Mouse (Mus musculus): ENCODE results near the gene Mogs. TPM values are rescaled to one million over a fixed set of nuclear protein-coding genes. Genes with fewer than 3 reads are reported as not detected.
A peak's percentile ranks its signal among the peaks of the same experiment; 100 is the strongest.

Gene Mogs
- polyA plus RNA-seq, 1 experiment from 2014 or later: 22.1 TPM

DNA sequence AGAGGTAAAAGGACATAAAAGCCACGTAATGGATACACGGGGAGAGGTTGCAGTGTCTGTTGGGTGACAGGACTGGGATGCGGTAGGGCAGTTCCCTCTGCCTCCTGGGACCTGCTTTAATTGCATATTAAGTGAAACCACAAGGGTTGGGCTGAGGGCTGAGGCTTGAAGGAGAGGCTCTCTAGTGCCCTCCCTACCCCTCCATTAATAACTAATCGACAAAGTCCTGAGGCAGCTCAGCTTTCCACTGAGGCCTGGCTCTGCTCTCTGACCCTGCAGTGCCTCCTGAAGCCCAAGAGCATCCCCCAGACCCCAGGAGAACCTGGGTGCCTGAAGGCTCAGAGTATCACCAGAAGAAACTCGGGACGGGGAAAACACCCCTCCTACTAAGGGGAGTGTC is 30.8 kb upstream of the Mogs start:
- ATAC-seq (replicated peaks; ENCODE audit: insufficient number of reproducible peaks, low FRiP score, low TSS enrichment, low read depth) (0 out of 2 replicates have a peak, but pooled peaks have one; percentile 5), DNase-seq (ENCODE audit: low spot score) (no peak)
- Histone ChIP-seq H3K4me2 (ENCODE audit: low read depth, low read length) (no peak overlapping the region), H3K4me1 (ENCODE audit: control insufficient read depth, insufficient read depth, low read length) (peaks cover 8% of the 10 kb centered on the region), H3K9ac (replicated peaks; ENCODE audit: low read length) (no peak overlapping the region), H3K4me3 (ENCODE audit: low read depth, low read length) (no peak overlapping the region), H3K36me3 (replicated peaks; ENCODE audit: control insufficient read depth, insufficient read depth, low read depth, low read length) (no peaks in the 10 kb centered on the region), H3K9me3 (replicated peaks; ENCODE audit: control insufficient read depth, low read length) (no peaks in the 10 kb centered on the region), H3K27me3 (ENCODE audit: control insufficient read depth, insufficient read depth, low read length) (peaks cover 62% of the 10 kb centered on the region), H3K27ac (replicated peaks; ENCODE audit: low read depth, low read length) (no peak overlapping the region)
- WGBS: 4% methylated on average over 6 of the region's 6 CpGs

DNA sequence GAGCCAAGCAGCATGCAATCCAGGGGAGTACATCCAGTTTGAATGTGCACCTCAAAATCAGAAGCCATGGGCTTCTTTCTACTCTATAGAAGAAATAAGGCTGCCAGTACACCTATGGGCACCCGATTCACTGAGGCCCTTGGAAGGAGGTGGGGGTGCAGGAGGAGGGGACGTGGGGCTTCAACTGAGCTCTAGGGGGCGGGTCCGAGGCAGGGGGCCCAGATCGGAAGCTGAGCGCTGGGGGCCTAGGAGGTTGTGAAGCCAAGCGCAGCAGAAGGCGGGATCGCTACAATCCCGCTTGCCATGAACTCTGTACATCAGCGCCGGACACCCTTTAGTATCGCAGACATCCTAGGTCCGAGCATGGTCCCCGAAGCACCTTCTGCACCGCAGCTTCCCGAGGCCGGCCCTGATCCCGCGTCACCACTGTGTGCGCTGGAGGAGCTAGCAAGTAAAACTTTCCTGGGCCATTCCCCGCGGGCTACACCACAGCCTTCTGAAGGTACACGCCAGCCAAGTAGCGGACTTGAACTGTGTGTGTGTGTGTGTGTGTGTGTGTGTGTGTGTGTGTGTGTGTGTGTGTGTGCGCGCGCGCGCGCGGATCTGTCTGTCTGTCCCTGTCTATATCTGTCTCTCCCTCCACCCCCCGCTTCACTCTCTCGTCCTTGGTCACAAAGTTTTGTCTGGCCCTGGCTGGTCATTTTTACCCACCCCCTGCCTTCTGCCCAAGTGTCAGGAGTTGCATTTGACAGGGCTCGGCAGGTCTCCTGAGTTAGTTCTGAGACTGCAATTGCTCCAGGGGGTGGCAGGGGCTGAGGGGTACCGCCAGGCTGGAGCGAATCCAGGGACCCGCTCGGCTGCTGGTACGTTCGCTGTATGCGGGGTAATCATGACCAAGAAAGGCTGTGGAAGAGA is 28.9 kb upstream of the Mogs start, which contains the start of gene Lbx2:
Lbx2 (plus strand) TSS at position 247 of the 915 bp plus-strand sequence.
- peak within 1 kb of the TSS; percentile 4 for H3K9ac ChIP-seq (replicated peaks; ENCODE audit: low read length)
- no peak for DNase-seq (ENCODE audit: low spot score)
- no peak within 1 kb of the TSS for H3K27ac ChIP-seq (replicated peaks; ENCODE audit: low read depth, low read length)
- peak within 1 kb of the TSS; percentile 33 for H3K4me2 ChIP-seq (ENCODE audit: low read depth, low read length)
- peaks cover 8% of the 10 kb centered on the region for H3K4me1 ChIP-seq (ENCODE audit: control insufficient read depth, insufficient read depth, low read length)
- ATAC-seq (replicated peaks; ENCODE audit: insufficient number of reproducible peaks, low FRiP score, low TSS enrichment, low read depth): no peak
- peak within 1 kb of the TSS; percentile 6; the same call in 1 of the 2 replicates for H3K4me3 ChIP-seq (ENCODE audit: low read depth, low read length)
- H3K9me3 ChIP-seq (replicated peaks; ENCODE audit: control insufficient read depth, low read length): no peaks in the 10 kb centered on the region
- 4% methylated on average over 40 of the region's 42 CpGs for WGBS
- H3K36me3 ChIP-seq (replicated peaks; ENCODE audit: control insufficient read depth, insufficient read depth, low read depth, low read length): no peaks in the 10 kb centered on the region
- H3K27me3 ChIP-seq (ENCODE audit: control insufficient read depth, insufficient read depth, low read length): peaks cover 72% of the 10 kb centered on the region

GRCm38 (mm10) chr6:83087205-83087925 is 27.9 kb upstream of the Mogs start:
- no peak for DNase-seq (ENCODE audit: low spot score)
- no peaks in the 10 kb centered on the region for H3K36me3 ChIP-seq (replicated peaks; ENCODE audit: control insufficient read depth, insufficient read depth, low read depth, low read length)
- H3K9me3 ChIP-seq (replicated peaks; ENCODE audit: control insufficient read depth, low read length): no peaks in the 10 kb centered on the region
- ATAC-seq (replicated peaks; ENCODE audit: insufficient number of reproducible peaks, low FRiP score, low TSS enrichment, low read depth): no peak
- peaks cover 71% of the 10 kb centered on the region for H3K27me3 ChIP-seq (ENCODE audit: control insufficient read depth, insufficient read depth, low read length)
- WGBS: 1% methylated on average over 47 of the region's 47 CpGs
- H3K4me1 ChIP-seq (ENCODE audit: control insufficient read depth, insufficient read depth, low read length): peaks cover 8% of the 10 kb centered on the region
- H3K9ac ChIP-seq (replicated peaks; ENCODE audit: low read length): no peak overlapping the region; the same call in 1 of the 2 replicates
- no peak overlapping the region for H3K27ac ChIP-seq (replicated peaks; ENCODE audit: low read depth, low read length)
- peak overlapping the region; percentile 21 for H3K4me3 ChIP-seq (ENCODE audit: low read depth, low read length)
- H3K4me2 ChIP-seq (ENCODE audit: low read depth, low read length): peak overlapping the region; percentile 27

DNA sequence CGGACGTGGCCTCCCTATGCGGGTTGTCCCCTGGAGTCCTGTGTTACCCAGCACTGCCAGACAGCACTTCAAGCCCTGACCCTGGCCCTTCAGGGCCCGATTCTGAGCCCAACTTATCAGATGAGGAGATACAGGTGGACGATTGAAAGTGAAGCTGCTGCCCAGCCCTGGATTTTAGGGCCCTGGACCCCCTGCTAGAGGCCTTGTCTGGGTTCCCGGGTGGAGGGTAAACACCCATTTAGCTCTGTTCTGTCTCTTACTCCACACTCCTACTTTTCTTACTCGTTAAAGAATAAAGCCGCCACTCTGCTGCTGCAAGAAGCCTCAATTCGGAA is 27.4 kb upstream of the Mogs start:
- H3K4me3 ChIP-seq (ENCODE audit: low read depth, low read length): no peak overlapping the region
- no peak for DNase-seq (ENCODE audit: low spot score)
- 6% methylated on average over 9 of the region's 9 CpGs for WGBS
- peak overlapping the region; percentile 27 for H3K4me2 ChIP-seq (ENCODE audit: low read depth, low read length)
- H3K4me1 ChIP-seq (ENCODE audit: control insufficient read depth, insufficient read depth, low read length): peaks cover 8% of the 10 kb centered on the region
- H3K27ac ChIP-seq (replicated peaks; ENCODE audit: low read depth, low read length): no peak overlapping the region
- H3K9ac ChIP-seq (replicated peaks; ENCODE audit: low read length): no peak overlapping the region; the same call in 1 of the 2 replicates
- no peaks in the 10 kb centered on the region for H3K9me3 ChIP-seq (replicated peaks; ENCODE audit: control insufficient read depth, low read length)
- no peaks in the 10 kb centered on the region for H3K36me3 ChIP-seq (replicated peaks; ENCODE audit: control insufficient read depth, insufficient read depth, low read depth, low read length)
- ATAC-seq (replicated peaks; ENCODE audit: insufficient number of reproducible peaks, low FRiP score, low TSS enrichment, low read depth): no peak
- peaks cover 67% of the 10 kb centered on the region for H3K27me3 ChIP-seq (ENCODE audit: control insufficient read depth, insufficient read depth, low read length)

- no peak overlapping the region for H3K27ac ChIP-seq (replicated peaks; ENCODE audit: low read depth, low read length)
- ATAC-seq (replicated peaks; ENCODE audit: insufficient number of reproducible peaks, low FRiP score, low TSS enrichment, low read depth): no peak
- DNase-seq (ENCODE audit: low spot score): no peak
- no peaks in the 10 kb centered on the region for H3K36me3 ChIP-seq (replicated peaks; ENCODE audit: control insufficient read depth, insufficient read depth, low read depth, low read length)
- no peaks in the 10 kb centered on the region for H3K4me1 ChIP-seq (ENCODE audit: control insufficient read depth, insufficient read depth, low read length)
- no peak overlapping the region for H3K9ac ChIP-seq (replicated peaks; ENCODE audit: low read length)
- H3K4me3 ChIP-seq (ENCODE audit: low read depth, low read length): no peak overlapping the region
- no peaks in the 10 kb centered on the region for H3K9me3 ChIP-seq (replicated peaks; ENCODE audit: control insufficient read depth, low read length)
- 33% methylated on average over 6 of the region's 6 CpGs for WGBS
- no peak overlapping the region for H3K4me2 ChIP-seq (ENCODE audit: low read depth, low read length)
- H3K27me3 ChIP-seq (ENCODE audit: control insufficient read depth, insufficient read depth, low read length): peaks cover 25% of the 10 kb centered on the region
Observed at GRCm38 (mm10) chr6:83092416-83093127, 22.7 kb upstream of the Mogs start.

DNA sequence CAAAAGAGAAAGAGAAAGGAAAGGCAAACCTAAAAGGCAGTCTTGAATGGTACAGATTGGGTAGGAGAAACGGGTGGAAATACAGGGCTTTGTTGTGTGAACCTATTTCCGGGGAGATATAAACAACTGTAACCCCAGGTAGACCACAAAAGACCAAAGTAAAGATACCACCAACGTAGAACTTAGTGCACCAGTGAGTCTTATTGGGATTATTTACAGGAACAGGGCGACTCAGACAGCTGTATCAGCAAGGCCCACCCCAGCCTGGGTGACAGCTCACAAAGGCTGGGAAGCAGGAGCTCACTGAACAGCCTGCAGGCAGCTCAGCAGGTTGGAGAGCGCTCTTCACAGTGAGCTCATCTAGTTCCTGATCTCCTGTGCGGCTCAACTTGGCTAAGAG is 19.3 kb upstream of the Mogs start:
- Histone ChIP-seq H3K9me3 (replicated peaks; ENCODE audit: control insufficient read depth, low read length) (no peaks in the 10 kb centered on the region), H3K36me3 (replicated peaks; ENCODE audit: control insufficient read depth, insufficient read depth, low read depth, low read length) (no peaks in the 10 kb centered on the region), H3K9ac (replicated peaks; ENCODE audit: low read length) (no peak overlapping the region), H3K4me3 (ENCODE audit: low read depth, low read length) (no peak overlapping the region), H3K27ac (replicated peaks; ENCODE audit: low read depth, low read length) (no peak overlapping the region), H3K4me2 (ENCODE audit: low read depth, low read length) (no peak overlapping the region), H3K4me1 (ENCODE audit: control insufficient read depth, insufficient read depth, low read length) (no peaks in the 10 kb centered on the region), H3K27me3 (ENCODE audit: control insufficient read depth, insufficient read depth, low read length) (no peaks in the 10 kb centered on the region)
- DNase-seq (ENCODE audit: low spot score) (no peak), ATAC-seq (replicated peaks; ENCODE audit: insufficient number of reproducible peaks, low FRiP score, low TSS enrichment, low read depth) (no peak)
- 40% methylated on average over 6 of the region's 6 CpGs for WGBS

DNA sequence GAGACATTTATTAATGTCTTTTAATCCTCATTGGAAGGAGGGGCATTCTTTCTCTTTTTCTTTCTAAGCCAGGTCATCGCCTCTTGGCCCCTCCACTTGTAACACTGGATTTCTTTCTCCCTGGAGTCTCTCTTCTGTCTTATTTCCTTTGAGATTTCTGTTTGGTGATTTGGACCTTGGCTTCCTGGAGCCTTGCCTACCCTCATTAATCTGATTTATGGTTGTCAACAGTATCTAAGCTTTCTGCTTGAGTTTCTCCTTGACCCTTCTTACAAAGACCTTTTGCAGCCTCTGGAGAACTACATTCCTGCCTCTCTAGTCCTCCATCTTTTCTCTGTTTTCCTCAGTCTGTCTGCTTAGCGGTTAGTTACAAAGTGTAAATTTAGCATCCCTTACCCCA is 16.9 kb upstream of the Mogs start:
- Histone ChIP-seq H3K27ac (replicated peaks; ENCODE audit: low read depth, low read length) (no peak overlapping the region), H3K9me3 (replicated peaks; ENCODE audit: control insufficient read depth, low read length) (no peaks in the 10 kb centered on the region), H3K4me1 (ENCODE audit: control insufficient read depth, insufficient read depth, low read length) (peaks cover 3% of the 10 kb centered on the region; the same call in 1 of the 2 replicates), H3K4me3 (ENCODE audit: low read depth, low read length) (no peak overlapping the region), H3K36me3 (replicated peaks; ENCODE audit: control insufficient read depth, insufficient read depth, low read depth, low read length) (no peaks in the 10 kb centered on the region), H3K4me2 (ENCODE audit: low read depth, low read length) (no peak overlapping the region), H3K27me3 (ENCODE audit: control insufficient read depth, insufficient read depth, low read length) (no peaks in the 10 kb centered on the region; the same call in none of the 2 replicates), H3K9ac (replicated peaks; ENCODE audit: low read length) (no peak overlapping the region)
- DNase-seq (ENCODE audit: low spot score) (no peak), ATAC-seq (replicated peaks; ENCODE audit: insufficient number of reproducible peaks, low FRiP score, low TSS enrichment, low read depth) (no peak)
- WGBS: 70% methylated on average over 2 of the region's 2 CpGs

Data from embryonic facial prominence, embryonic 11.5 days (tissue).